Mouse (Mus musculus) heart, embryonic 12.5 days (tissue): ENCODE results near the gene H2-Q1. TPM values are rescaled to one million over a fixed set of nuclear protein-coding genes. Genes with fewer than 3 reads are reported as not detected.
"Not testable (repeated sequence)": the region's sequence is repeated elsewhere in the genome, so short reads cannot be mapped to it uniquely, and the experiment has no call there.

ENCODE experiments used
- ATAC-seq: fragments of 200-750 bp; cut with Nextera tagmentation; 2 replicates; pipeline ENCODE4 v1.8.0; 2017; ENCODE audit warnings: moderate TSS enrichment, moderate library complexity; ENCODE audit not compliant: insufficient number of reproducible peaks, low FRiP score
- H3K27ac ChIP-seq: fragments of 300-500 bp; sonication (generic); 2 replicates; pipeline ENCODE4 v1.5.1; 2016; ENCODE audit warnings: mild to moderate bottlenecking, moderate library complexity; ENCODE audit not compliant: poor library complexity, severe bottlenecking
- H3K27me3 ChIP-seq: fragments of 300-500 bp; sonication (generic); replicated peaks from 2 replicates; pipeline ENCODE4 v1.6.1; 2016; ENCODE audit warnings: mild to moderate bottlenecking, moderate library complexity
- H3K36me3 ChIP-seq: fragments of 300-500 bp; sonication (generic); 2 replicates; pipeline ENCODE4 v1.6.1; 2016; ENCODE audit warnings: mild to moderate bottlenecking, moderate library complexity
- H3K4me1 ChIP-seq: fragments of 300-500 bp; sonication (generic); replicated peaks from 2 replicates; pipeline ENCODE4 v1.6.1; 2016; ENCODE audit warnings: mild to moderate bottlenecking
- H3K4me2 ChIP-seq: fragments of 300-500 bp; sonication (generic); 2 replicates; pipeline ENCODE4 v1.6.1; 2016; ENCODE audit warnings: mild to moderate bottlenecking, moderate library complexity
- H3K4me3 ChIP-seq: fragments of 300-500 bp; sonication (generic); 2 replicates; pipeline ENCODE4 v1.5.1; 2016; ENCODE audit warnings: mild to moderate bottlenecking
- H3K9ac ChIP-seq: fragments of 300-500 bp; sonication (generic); 2 replicates; pipeline ENCODE4 v1.6.1; 2016; ENCODE audit warnings: mild to moderate bottlenecking, moderate library complexity
- H3K9me3 ChIP-seq: fragments of 300-500 bp; sonication (generic); replicated peaks from 2 replicates; pipeline ENCODE4 v1.6.1; 2016; ENCODE audit warnings: mild to moderate bottlenecking, moderate library complexity
- WGBS: fragments of 180-500 bp; shearing (Covaris S2); methylation state at CpG from one replicate; pipeline ENCODE4 v1.1.7; 2016; 5-methylcytosine and 5-hydroxymethylcytosine counted together
- polyA plus RNA-seq: library from polyadenylated mRNA; unstranded; fragments of >200 nt; fragmentation: Nextera tagmentation; extraction: Ambion mirVana; gene quantifications from 2 replicates; pipeline ENCODE4 v1.2.1, GENCODE M21; 2016

The H2-Q1 gene
- polyA plus RNA-seq, 1 experiment from 2014 or later: 0.14 TPM

- Histone ChIP-seq H3K27ac (no peak overlapping the region), H3K9ac (peak overlapping the region; percentile 44), H3K4me3 (peak overlapping the region; percentile 45), H3K36me3 (no peaks in the 10 kb centered on the region), H3K4me2 (peak overlapping the region; percentile 94), H3K27me3 (peaks cover 54% of the 10 kb centered on the region), H3K9me3 (no peaks in the 10 kb centered on the region), H3K4me1 (peaks cover 13% of the 10 kb centered on the region)
- WGBS: 3% methylated on average over 45 of the region's 46 CpGs
- ATAC-seq: peak; percentile 45; the same call in 1 of the 2 replicates
These were observed 22.7 kb downstream of the H2-Q1 start for GRCm38 (mm10) chr17:35342711-35343476.

- peaks cover 27% of the 10 kb centered on the region for H3K27me3 ChIP-seq
- not testable (repeated sequence) for H3K36me3 ChIP-seq, H3K4me3 ChIP-seq, H3K4me2 ChIP-seq, H3K9ac ChIP-seq, H3K9me3 ChIP-seq, ATAC-seq, H3K27ac ChIP-seq
- peaks cover 16% of the 10 kb centered on the region for H3K4me1 ChIP-seq
These were observed 27.5 kb downstream of the H2-Q1 start for GRCm38 (mm10) chr17:35347659-35348058.

DNA sequence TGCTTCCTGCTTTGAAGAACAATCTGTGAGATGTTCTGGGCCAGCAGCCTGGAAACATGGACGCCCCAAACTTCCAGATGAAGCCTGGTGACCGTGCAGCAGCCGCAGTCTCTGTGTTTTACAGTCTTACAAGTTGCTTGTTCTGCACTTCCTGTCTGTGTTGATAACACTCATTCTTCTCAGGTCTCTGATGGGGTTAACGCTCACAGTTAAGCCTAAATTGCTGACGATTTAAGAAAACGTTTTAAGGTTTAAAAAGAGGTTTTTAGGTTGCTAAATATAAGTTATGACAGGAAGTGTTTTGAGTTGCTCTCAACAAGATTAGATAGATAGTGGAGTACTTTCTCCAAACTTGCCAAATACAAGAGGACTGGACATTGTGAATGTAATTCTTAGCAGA, 33.1 kb downstream of the H2-Q1 start:
- not testable (repeated sequence) for ATAC-seq, H3K36me3 ChIP-seq, H3K9ac ChIP-seq, H3K27ac ChIP-seq, H3K9me3 ChIP-seq, H3K4me2 ChIP-seq, H3K4me3 ChIP-seq, H3K27me3 ChIP-seq
- WGBS: 35% methylated on average over 6 of the region's 6 CpGs
- peaks cover 20% of the 10 kb centered on the region for H3K4me1 ChIP-seq

- Histone ChIP-seq H3K4me2 (no peak overlapping the region), H3K4me1 (peaks cover 21% of the 10 kb centered on the region), H3K27me3 (peaks cover 6% of the 10 kb centered on the region), H3K27ac (no peak overlapping the region), H3K36me3 (no peaks in the 10 kb centered on the region), H3K9ac (no peak overlapping the region), H3K9me3 (no peaks in the 10 kb centered on the region), H3K4me3 (no peak overlapping the region)
- ATAC-seq: no peak
- WGBS: 78% methylated on average over 2 of the region's 2 CpGs
These were observed 33.9 kb downstream of the H2-Q1 start for GRCm38 (mm10) chr17:35354071-35354470.

DNA sequence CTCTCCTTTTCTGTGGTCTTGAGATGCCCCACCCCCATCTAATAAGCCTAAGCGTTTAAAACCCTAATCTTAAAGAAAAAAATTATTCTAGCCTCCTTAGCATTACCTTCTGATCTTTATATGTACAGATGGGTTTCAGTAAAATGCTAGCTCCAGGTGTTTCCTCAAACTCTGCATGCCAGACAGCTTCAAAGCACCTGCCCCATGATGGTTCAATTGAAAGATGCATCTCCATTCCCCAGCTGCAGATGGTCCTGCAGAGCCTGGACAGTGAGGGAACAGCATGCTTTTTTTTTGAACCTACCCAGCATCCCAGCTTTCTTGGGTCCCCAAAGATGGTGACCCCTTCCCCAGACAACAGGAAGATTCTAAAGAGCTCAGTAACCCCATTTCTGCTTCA, 36.9 kb downstream of the H2-Q1 start:
- WGBS: 28% methylated on average over 1 of the region's 1 CpGs
- Histone ChIP-seq H3K9me3 (no peaks in the 10 kb centered on the region), H3K4me2 (no peak overlapping the region), H3K9ac (no peak overlapping the region), H3K36me3 (no peaks in the 10 kb centered on the region), H3K4me3 (no peak overlapping the region), H3K27ac (no peak overlapping the region), H3K27me3 (peaks cover 12% of the 10 kb centered on the region), H3K4me1 (peaks cover 17% of the 10 kb centered on the region)
- ATAC-seq: no peak

DNA sequence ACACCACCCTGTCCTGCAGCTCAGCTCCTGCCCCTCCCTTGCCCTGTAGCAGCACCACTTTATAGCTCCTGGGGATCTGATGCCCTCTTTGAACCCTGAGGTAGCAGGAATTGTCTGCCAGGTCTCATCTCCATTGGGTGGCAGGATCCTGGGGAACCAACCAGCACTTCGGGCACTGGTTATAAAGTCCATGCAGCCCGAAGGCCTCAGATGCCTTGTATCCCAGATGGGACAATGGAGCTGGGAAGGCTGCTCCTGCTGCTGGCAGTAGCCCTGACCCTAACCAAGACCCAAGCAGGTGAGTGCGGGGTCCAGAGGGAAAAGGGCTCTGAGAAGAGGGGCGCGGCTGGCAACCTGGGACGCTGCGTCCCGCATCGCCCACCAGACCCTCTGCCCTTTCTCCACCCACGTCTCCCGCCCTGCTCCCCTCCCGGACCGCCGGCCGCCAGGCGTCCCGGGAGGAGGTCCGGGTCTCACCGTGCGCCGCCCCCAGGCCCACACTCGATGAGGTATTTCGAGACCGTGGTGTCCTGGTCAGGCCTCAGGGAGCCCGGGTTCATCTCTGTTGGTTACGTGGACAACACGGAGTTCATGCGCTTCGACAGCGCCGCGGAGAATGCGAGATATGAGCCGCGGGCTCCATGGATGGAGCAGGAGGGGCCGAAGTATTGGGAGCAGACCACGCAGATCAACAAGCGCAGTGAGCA, 38.7 kb downstream of the H2-Q1 start:
- Histone ChIP-seq H3K9ac (peak overlapping the region; percentile 57), H3K27me3 (peaks cover 12% of the 10 kb centered on the region), H3K4me2 (peak overlapping the region; percentile 67), H3K27ac (no peak overlapping the region), H3K9me3 (peaks cover 10% of the 10 kb centered on the region), H3K4me1 (peaks cover 17% of the 10 kb centered on the region), H3K36me3 (no peaks in the 10 kb centered on the region), H3K4me3 (peak overlapping the region; percentile 46)
- ATAC-seq: 0 out of 2 replicates have a peak, but pooled peaks have one; percentile 11
- WGBS: 7% methylated on average over 38 of the region's 38 CpGs

DNA sequence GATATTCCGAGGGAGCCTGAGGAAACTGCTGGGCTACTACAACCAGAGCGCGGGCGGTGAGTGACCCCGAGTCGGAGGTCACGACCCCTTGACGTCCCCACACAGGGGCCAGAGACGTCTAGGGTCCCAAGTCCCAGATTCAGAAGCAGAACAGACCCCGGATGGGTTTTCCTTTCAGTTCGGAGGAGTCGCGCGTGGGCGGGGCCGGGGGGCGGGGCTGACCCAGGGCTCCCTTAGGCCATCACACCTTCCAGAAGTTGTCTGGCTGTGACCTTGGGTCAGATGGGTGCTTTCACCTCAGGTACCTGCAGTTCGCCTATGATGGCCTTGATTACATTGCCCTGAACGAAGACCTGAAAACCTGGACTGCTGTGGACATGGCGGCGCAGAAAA, 39.3 kb downstream of the H2-Q1 start:
- 19% methylated on average over 21 of the region's 21 CpGs for WGBS
- peak overlapping the region; percentile 67 for H3K4me2 ChIP-seq
- peaks cover 12% of the 10 kb centered on the region for H3K27me3 ChIP-seq
- H3K36me3 ChIP-seq: no peaks in the 10 kb centered on the region
- peak overlapping the region; percentile 57 for H3K9ac ChIP-seq
- H3K9me3 ChIP-seq: peaks cover 10% of the 10 kb centered on the region
- H3K27ac ChIP-seq: no peak overlapping the region
- H3K4me1 ChIP-seq: peaks cover 17% of the 10 kb centered on the region
- ATAC-seq: no peak
- H3K4me3 ChIP-seq: peak overlapping the region; percentile 46

Other genes with a start within 250 kb of the H2-Q1 start
- gene Ly6g6e, start 243.5 kb upstream of the H2-Q1 start, polyA plus RNA-seq: 0.24 and 0.40 TPM in 2 replicates
- 1.8 and 2.2 TPM in 2 replicates for gene Ly6g6d, start 242.3 kb upstream of the H2-Q1 start, polyA plus RNA-seq
- gene Ly6g6f, start 234.8 kb upstream of the H2-Q1 start, polyA plus RNA-seq: 1.1 and 1.5 TPM in 2 replicates
- 58.9 and 65.1 TPM in 2 replicates for gene Abhd16a, start 231.1 kb upstream of the H2-Q1 start, polyA plus RNA-seq
- gene Ly6g5c, start 212.1 kb upstream of the H2-Q1 start, polyA plus RNA-seq: not detected in 2 replicates
- gene Ly6g5b, start 205.0 kb upstream of the H2-Q1 start, polyA plus RNA-seq: 0.32 and 0.38 TPM in 2 replicates
- gene Gpank1, start 198.9 kb upstream of the H2-Q1 start, polyA plus RNA-seq: 11.1 and 15.1 TPM in 2 replicates
- 190 and 207 TPM in 2 replicates for gene Csnk2b, start 198.4 kb upstream of the H2-Q1 start, polyA plus RNA-seq
- 8.6 and 8.7 TPM in 2 replicates for gene D17H6S53E, start 194.0 kb upstream of the H2-Q1 start, polyA plus RNA-seq
- 1.3 and 8.3 TPM in 2 replicates for gene Apom, start 188.4 kb upstream of the H2-Q1 start, polyA plus RNA-seq
- gene Bag6, start 185.2 kb upstream of the H2-Q1 start, polyA plus RNA-seq: 56.1 and 61.6 TPM in 2 replicates
- gene Prrc2a, start 155.5 kb upstream of the H2-Q1 start, polyA plus RNA-seq: 132 and 148 TPM in 2 replicates
- 4.3 and 4.4 TPM in 2 replicates for gene Aif1, start 144.3 kb upstream of the H2-Q1 start, polyA plus RNA-seq
- gene Lst1, start 132.0 kb upstream of the H2-Q1 start, polyA plus RNA-seq: 3.3 and 5.2 TPM in 2 replicates
- gene Ltb, start 126.0 kb upstream of the H2-Q1 start, polyA plus RNA-seq: 0.14 and 0.31 TPM in 2 replicates
- 0.12 TPM in 1 of 2 replicates, not detected in the other for gene Tnf, start 118.4 kb upstream of the H2-Q1 start, polyA plus RNA-seq
- not detected in 2 replicates for gene Lta, start 115.1 kb upstream of the H2-Q1 start, polyA plus RNA-seq
- gene Gm16181, start 99.6 kb upstream of the H2-Q1 start, polyA plus RNA-seq: 0.55 TPM in 1 of 2 replicates, not detected in the other
- 10.0 and 12.5 TPM in 2 replicates for gene Atp6v1g2, start 86.7 kb upstream of the H2-Q1 start, polyA plus RNA-seq
- 9.0 and 9.8 TPM in 2 replicates for gene Nfkbil1, start 84.6 kb upstream of the H2-Q1 start, polyA plus RNA-seq
- 282 and 285 TPM in 2 replicates for gene Ddx39b, start 78.7 kb upstream of the H2-Q1 start, polyA plus RNA-seq
- 30.2 and 32.8 TPM in 2 replicates for gene H2-D1, start 57.7 kb upstream of the H2-Q1 start, polyA plus RNA-seq
- gene H2-Q2, start 21.8 kb downstream of the H2-Q1 start, polyA plus RNA-seq: 4.1 and 5.0 TPM in 2 replicates
- gene H2-Q4, start 59.2 kb downstream of the H2-Q1 start, polyA plus RNA-seq: 1.9 and 2.5 TPM in 2 replicates
- 0.57 TPM in 1 of 2 replicates, not detected in the other for gene H2-Q6, start 104.4 kb downstream of the H2-Q1 start, polyA plus RNA-seq
- 0.83 and 1.0 TPM in 2 replicates for gene H2-Q7, start 118.8 kb downstream of the H2-Q1 start, polyA plus RNA-seq
- 0.31 and 1.2 TPM in 2 replicates for gene H2-Q10, start 149.7 kb downstream of the H2-Q1 start, polyA plus RNA-seq
- gene Pou5f1, start 185.6 kb downstream of the H2-Q1 start, polyA plus RNA-seq: not detected in 2 replicates
- 49.6 and 49.8 TPM in 2 replicates for gene Tcf19, start 196.4 kb downstream of the H2-Q1 start, polyA plus RNA-seq
- 15.9 and 17.7 TPM in 2 replicates for gene Cchcr1, start 196.7 kb downstream of the H2-Q1 start, polyA plus RNA-seq
- gene Psors1c2, start 212.8 kb downstream of the H2-Q1 start, polyA plus RNA-seq: 0.39 and 0.49 TPM in 2 replicates
- 0.46 and 0.72 TPM in 2 replicates for gene Cdsn, start 231.7 kb downstream of the H2-Q1 start, polyA plus RNA-seq
- not detected in 2 replicates for gene 2300002M23Rik, start 247.0 kb downstream of the H2-Q1 start, polyA plus RNA-seq